Mouse (Mus musculus): Measurements from ENCODE around the gene Gm11555. TPM values are rescaled to one million over a fixed set of nuclear protein-coding genes. Genes with fewer than 3 reads are reported as not detected.
"Not testable (repeated sequence)": the region's sequence is repeated elsewhere in the genome, so short reads cannot be mapped to it uniquely, and the experiment has no call there.

Gm11555 gene
- polyA plus RNA-seq, 1 experiment from 2014 or later = not detected

GRCm38 (mm10) chr11:99640926-99641325 is 9.1 kb downstream of the Gm11555 start:
- ChIA-PET POLR2A (no interaction called here), CTCF (no interaction called here)
- H3K27me3 ChIP-seq = no peaks in the 10 kb centered on the region
- in situ Hi-C loops (cut with MboI; ENCODE audit: low pct_unique_long_range_greater_than_20kb) = no loop called here
- no peak for TF ChIP-seq CTCF (IDR thresholded peaks at IDR 0.05)
- DNase-seq (ENCODE audit: low read depth, low spot score) (no peak), ATAC-seq (no peak)

- CTCF ChIA-PET = interaction anchor here (0.9 kb wide), 1 partner anchor 15 kb away, joined by 3 read pairs; no protein-coding TSS in a partner anchor
- in situ Hi-C loops (cut with MboI; ENCODE audit: low pct_unique_long_range_greater_than_20kb) = no loop called here
- DNase-seq (ENCODE audit: low read depth, low spot score) = no peak
- ATAC-seq = no peak
- POLR2A ChIA-PET = no interaction called here
- no peak for TF ChIP-seq CTCF (IDR thresholded peaks at IDR 0.05)
- no peaks in the 10 kb centered on the region for H3K27me3 ChIP-seq
Observed at GRCm38 (mm10) chr11:99637086-99637485, 12.9 kb downstream of the Gm11555 start.

DNA sequence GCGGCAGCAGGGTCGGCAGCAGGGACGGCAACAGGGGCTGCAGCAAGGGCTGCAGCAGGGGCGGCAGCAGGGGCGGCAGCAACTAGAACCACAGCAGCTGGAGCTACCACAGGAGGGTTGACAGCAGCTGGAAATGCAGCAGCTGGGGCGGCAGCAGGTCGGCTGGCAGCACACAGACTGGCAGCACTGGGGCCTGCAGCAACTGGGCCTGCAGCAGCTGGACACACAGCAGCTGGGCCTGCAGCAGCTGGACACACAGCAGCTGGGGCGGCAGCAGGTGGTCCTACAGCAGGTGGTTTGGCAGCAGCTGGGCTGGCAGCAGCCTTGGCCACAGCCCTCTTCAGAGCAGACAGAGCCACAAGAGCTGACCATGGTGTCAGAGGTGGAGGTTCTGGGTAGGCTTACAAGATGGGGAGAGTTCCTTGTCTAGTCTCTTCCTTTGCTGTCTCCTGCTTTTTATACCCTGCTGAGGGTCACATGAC is 15.3 kb downstream of the Gm11555 start, which contains the start of gene Krtap4-2:
Gene Krtap4-2 (minus strand): TSS at position 432 of the 482 bp plus-strand sequence.
- ATAC-seq = no peak
- CTCF ChIA-PET = no interaction called here
- DNase-seq (ENCODE audit: low read depth, low spot score) = no peak
- POLR2A ChIA-PET = no interaction called here
- in situ Hi-C loops (cut with MboI; ENCODE audit: low pct_unique_long_range_greater_than_20kb) = no loop called here
- no peak for TF ChIP-seq CTCF (IDR thresholded peaks at IDR 0.05)
- no peaks in the 10 kb centered on the region for H3K27me3 ChIP-seq

DNA sequence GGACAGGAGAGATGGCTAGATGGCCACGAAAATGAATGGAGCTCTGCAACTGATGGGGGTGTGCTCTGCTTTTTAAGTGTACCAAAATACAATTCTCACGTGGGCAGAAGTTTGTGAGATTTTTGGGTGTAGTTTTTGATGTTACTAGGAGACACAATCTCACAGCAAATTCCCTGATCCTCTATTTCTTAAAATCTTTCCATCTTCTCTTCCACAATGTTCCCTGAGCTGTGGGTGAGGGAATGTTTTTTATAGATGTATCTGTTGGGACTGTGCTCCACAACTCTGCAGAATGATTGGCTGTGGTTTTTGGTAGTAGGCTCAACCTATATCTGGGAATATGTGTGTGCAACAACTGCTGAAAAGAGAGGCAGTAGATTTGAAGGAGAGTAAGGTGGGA is 16.7 kb downstream of the Gm11555 start:
- CTCF ChIA-PET = no interaction called here

DNA sequence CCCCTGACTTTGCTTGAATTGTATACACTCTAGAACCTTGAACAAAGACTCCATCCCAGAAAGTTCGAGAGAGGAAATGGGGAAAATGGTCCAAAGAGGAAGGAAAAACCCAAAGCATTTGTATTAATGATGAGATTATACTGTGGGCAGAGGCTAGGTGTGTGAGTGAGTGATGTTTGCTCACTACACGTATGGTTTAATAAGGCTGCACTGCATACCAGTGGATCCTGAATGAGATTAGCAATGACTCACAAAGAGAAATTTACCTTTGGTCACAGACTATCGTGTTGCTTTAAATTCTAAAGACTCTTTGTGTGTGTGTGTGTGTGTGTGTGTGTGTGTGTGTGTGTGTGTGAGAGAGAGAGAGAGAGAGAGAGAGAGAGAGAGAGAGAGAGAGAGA is 19.1 kb downstream of the Gm11555 start:
- in situ Hi-C loops (cut with MboI; ENCODE audit: low pct_unique_long_range_greater_than_20kb) = no loop called here
- TF ChIP-seq CTCF (IDR thresholded peaks at IDR 0.05) = no peak
- no peak for ATAC-seq
- no peaks in the 10 kb centered on the region for H3K27me3 ChIP-seq
- DNase-seq (ENCODE audit: low read depth, low spot score) = no peak
- POLR2A ChIA-PET = no interaction called here
- CTCF ChIA-PET = no interaction called here

More for the DNA sequence above, 16.7 kb downstream of the Gm11555 start:
- POLR2A ChIA-PET = interaction anchor here (1.1 kb wide), 1 partner anchor 27 kb away, joined by 4 read pairs; no protein-coding TSS in a partner anchor
- ATAC-seq = no peak
- H3K27me3 ChIP-seq = no peaks in the 10 kb centered on the region
- DNase-seq (ENCODE audit: low read depth, low spot score) = no peak
- no peak for TF ChIP-seq CTCF (IDR thresholded peaks at IDR 0.05)
- in situ Hi-C loops (cut with MboI; ENCODE audit: low pct_unique_long_range_greater_than_20kb) = no loop called here

DNA sequence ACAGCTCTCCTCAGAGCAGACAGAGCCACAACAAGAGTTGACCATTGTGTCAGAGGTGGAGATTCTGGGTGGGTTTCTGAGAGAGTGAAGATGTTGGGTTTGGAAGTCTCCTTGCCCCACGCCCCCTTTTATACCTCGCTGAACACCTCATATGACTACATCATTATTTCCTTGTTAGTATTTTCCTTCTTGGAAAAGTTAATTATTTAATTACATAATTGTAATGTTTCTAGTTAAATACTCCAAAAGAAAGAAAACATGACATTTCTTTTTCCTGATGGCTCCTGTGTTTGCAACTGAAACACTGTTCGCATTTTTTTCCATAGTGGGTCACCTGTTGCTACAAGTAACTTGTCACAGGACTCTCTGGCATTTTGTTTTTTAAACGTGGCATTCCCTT is 21.9 kb downstream of the Gm11555 start, which contains the start of gene Krtap4-1:
Gene Krtap4-1 (minus strand): TSS at position 101 of the 400 bp plus-strand sequence.
- DNase-seq (ENCODE audit: low read depth, low spot score) (no peak), ATAC-seq (no peak)
- TF ChIP-seq CTCF (IDR thresholded peaks at IDR 0.05) = no peak
- no peaks in the 10 kb centered on the region for H3K27me3 ChIP-seq
- POLR2A ChIA-PET = no interaction called here
- in situ Hi-C loops (cut with MboI; ENCODE audit: low pct_unique_long_range_greater_than_20kb) = no loop called here
- CTCF ChIA-PET = no interaction called here

- H3K27me3 ChIP-seq = no peaks in the 10 kb centered on the region
- in situ Hi-C loops (cut with MboI; ENCODE audit: low pct_unique_long_range_greater_than_20kb) = no loop called here
- TF ChIP-seq CTCF (IDR thresholded peaks at IDR 0.05) = no peak
- ATAC-seq (peak; percentile 17), DNase-seq (ENCODE audit: low read depth, low spot score) (no peak)
- POLR2A ChIA-PET = no interaction called here
- CTCF ChIA-PET = interaction anchor here (1.0 kb wide), 1 partner anchor 41 kb away, joined by 3 read pairs; no protein-coding TSS in a partner anchor
Observed at GRCm38 (mm10) chr11:99620335-99620734, 29.7 kb downstream of the Gm11555 start, which contains the start of gene Gm11562. TSS of gene Gm11562 (minus strand) at chr11:99620435.

DNA sequence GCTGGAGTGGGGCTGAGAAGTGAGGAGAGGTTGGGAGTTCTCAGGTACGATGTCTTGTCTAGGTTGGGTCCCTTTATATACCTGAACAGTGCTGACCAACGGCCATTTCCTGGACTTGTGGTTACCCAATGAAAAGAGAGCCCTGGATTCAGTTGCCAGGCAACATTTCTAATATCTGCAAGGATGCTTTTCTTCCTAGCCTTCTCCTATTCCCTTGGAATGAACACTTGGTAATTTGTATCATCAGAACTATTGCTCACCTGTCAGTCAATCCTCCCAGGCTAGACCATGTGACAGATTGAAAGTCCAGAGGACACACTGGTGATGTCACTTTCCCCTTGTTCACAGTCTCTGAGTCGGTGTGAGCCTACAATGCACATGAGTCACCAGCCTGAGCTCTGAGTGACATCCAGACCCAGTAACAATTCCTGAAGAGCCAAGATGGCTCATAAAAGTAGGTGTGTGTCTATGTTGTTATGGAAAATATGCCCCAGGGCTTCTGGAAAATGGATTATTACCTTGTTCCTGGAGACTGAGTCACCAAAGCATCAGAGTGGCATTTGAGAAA is 35.2 kb downstream of the Gm11555 start, which contains the start of gene Krtap2-4:
Gene Krtap2-4 (minus strand): TSS at position 51 of the 568 bp plus-strand sequence.
- no peak for TF ChIP-seq CTCF (IDR thresholded peaks at IDR 0.05)
- ChIA-PET CTCF (no interaction called here), POLR2A (no interaction called here)
- in situ Hi-C loops (cut with MboI; ENCODE audit: low pct_unique_long_range_greater_than_20kb) = no loop called here
- no peaks in the 10 kb centered on the region for H3K27me3 ChIP-seq
- DNase-seq (ENCODE audit: low read depth, low spot score) (no peak), ATAC-seq (no peak)

- CTCF ChIA-PET; ATAC-seq; DNase-seq (ENCODE audit: low read depth, low spot score); H3K27me3 ChIP-seq; POLR2A ChIA-PET; in situ Hi-C loops (cut with MboI; ENCODE audit: low pct_unique_long_range_greater_than_20kb): not testable (repeated sequence)
Observed at GRCm38 (mm10) chr11:99610089-99610488, 39.9 kb downstream of the Gm11555 start, which contains the start of gene Gm11937. TSS of gene Gm11937 (minus strand) at chr11:99610189.

GRCm38 (mm10) chr11:99609126-99609525 is 40.9 kb downstream of the Gm11555 start:
- DNase-seq (ENCODE audit: low read depth, low spot score) (no peak), ATAC-seq (no peak)
- in situ Hi-C loops (cut with MboI; ENCODE audit: low pct_unique_long_range_greater_than_20kb) = no loop called here
- ChIA-PET POLR2A (no interaction called here), CTCF (no interaction called here)
- TF ChIP-seq CTCF (IDR thresholded peaks at IDR 0.05) = no peak
- H3K27me3 ChIP-seq = no peaks in the 10 kb centered on the region

DNA sequence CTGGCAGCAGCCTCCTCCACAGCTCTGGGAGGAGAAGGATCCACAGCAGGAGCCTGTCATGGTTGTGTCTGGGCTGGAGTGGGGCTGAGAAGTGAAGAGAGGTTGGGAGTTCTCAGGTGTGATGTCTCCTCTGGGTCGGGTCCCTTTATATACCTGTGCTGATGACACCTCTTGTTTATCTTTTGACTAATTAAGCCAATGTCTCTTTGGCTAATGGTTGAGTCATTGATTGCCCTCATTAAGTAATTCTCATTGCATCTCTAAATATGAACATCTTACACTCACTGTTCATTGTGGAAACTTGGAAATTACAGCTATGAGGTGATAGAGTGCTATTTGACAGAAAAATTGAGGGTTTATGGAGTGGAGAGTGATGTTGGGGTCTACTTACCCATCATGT is 46.8 kb downstream of the Gm11555 start, which contains the start of gene Gm11938:
Gene Gm11938 (minus strand): TSS at position 101 of the 400 bp plus-strand sequence.
- in situ Hi-C loops (cut with MboI; ENCODE audit: low pct_unique_long_range_greater_than_20kb); DNase-seq (ENCODE audit: low read depth, low spot score); ATAC-seq; POLR2A ChIA-PET; H3K27me3 ChIP-seq; CTCF ChIA-PET: not testable (repeated sequence)

Other genes starting within 250 kb of the Gm11555 start
- gene Krt12, start 228.0 kb downstream of the Gm11555 start, polyA plus RNA-seq (2021) = not detected
- gene Krt20, start 212.1 kb downstream of the Gm11555 start, polyA plus RNA-seq (2021) = not detected
- gene Krt23, start 157.1 kb downstream of the Gm11555 start, polyA plus RNA-seq (2021) = 0.09 TPM
- 0.08 TPM for gene Krt39, start 128.9 kb downstream of the Gm11555 start, polyA plus RNA-seq (2021)
- gene Krt40, start 107.1 kb downstream of the Gm11555 start, polyA plus RNA-seq (2021) = not detected
- not detected for gene Krtap3-3, start 99.4 kb downstream of the Gm11555 start, polyA plus RNA-seq (2021)
- not detected for gene Krtap3-2, start 93.4 kb downstream of the Gm11555 start, polyA plus RNA-seq (2021)
- gene Gm11939, start 90.8 kb downstream of the Gm11555 start, polyA plus RNA-seq (2021) = not detected
- not detected for gene Krtap3-1, start 83.6 kb downstream of the Gm11555 start, polyA plus RNA-seq (2021)
- not detected for gene Krtap1-5, start 69.2 kb downstream of the Gm11555 start, polyA plus RNA-seq (2021)
- not detected for gene Krtap1-4, start 66.6 kb downstream of the Gm11555 start, polyA plus RNA-seq (2021)
- not detected for gene Krtap1-3, start 58.9 kb downstream of the Gm11555 start, polyA plus RNA-seq (2021)
- gene Krtap9-3, start 52.1 kb downstream of the Gm11555 start, polyA plus RNA-seq (2021) = not detected
- gene Gm11938, start 46.9 kb downstream of the Gm11555 start, polyA plus RNA-seq (2021) = not detected
- not detected for gene Gm11937, start 40.0 kb downstream of the Gm11555 start, polyA plus RNA-seq (2021)
- not detected for gene Krtap2-4, start 35.4 kb downstream of the Gm11555 start, polyA plus RNA-seq (2021)
- gene Gm11562, start 29.8 kb downstream of the Gm11555 start, polyA plus RNA-seq (2021) = not detected
- not detected for gene Krtap4-1, start 22.0 kb downstream of the Gm11555 start, polyA plus RNA-seq (2021)
- not detected for gene Krtap4-2, start 15.2 kb downstream of the Gm11555 start, polyA plus RNA-seq (2021)
- gene Krtap4-7, start 6.1 kb downstream of the Gm11555 start, polyA plus RNA-seq (2021) = not detected
- not detected for gene Gm11563, start 8.7 kb upstream of the Gm11555 start, polyA plus RNA-seq (2021)
- not detected for gene Krtap4-6, start 15.7 kb upstream of the Gm11555 start, polyA plus RNA-seq (2021)
- not detected for gene Gm14190, start 40.5 kb upstream of the Gm11555 start, polyA plus RNA-seq (2021)
- gene Gm14180, start 84.1 kb upstream of the Gm11555 start, polyA plus RNA-seq (2021) = not detected
- not detected for gene Gm11595, start 122.7 kb upstream of the Gm11555 start, polyA plus RNA-seq (2021)
- gene Krtap4-8, start 130.5 kb upstream of the Gm11555 start, polyA plus RNA-seq (2021) = 0.06 TPM
- not detected for gene Krtap4-9, start 135.0 kb upstream of the Gm11555 start, polyA plus RNA-seq (2021)
- not detected for gene Gm11596, start 143.2 kb upstream of the Gm11555 start, polyA plus RNA-seq (2021)
- not detected for gene Gm11569, start 148.7 kb upstream of the Gm11555 start, polyA plus RNA-seq (2021)
- gene Gm11554, start 154.2 kb upstream of the Gm11555 start, polyA plus RNA-seq (2021) = not detected
- gene Krtap4-13, start 159.7 kb upstream of the Gm11555 start, polyA plus RNA-seq (2021) = not detected
- not detected for gene Gm11564, start 165.4 kb upstream of the Gm11555 start, polyA plus RNA-seq (2021)
- not detected for gene 2300003K06Rik, start 187.8 kb upstream of the Gm11555 start, polyA plus RNA-seq (2021)
- gene Krtap4-16, start 201.4 kb upstream of the Gm11555 start, polyA plus RNA-seq (2021) = not detected
- not detected for gene Gm11568, start 207.7 kb upstream of the Gm11555 start, polyA plus RNA-seq (2021)
- not detected for gene Gm11559, start 214.2 kb upstream of the Gm11555 start, polyA plus RNA-seq (2021)
- gene Krtap9-1, start 223.2 kb upstream of the Gm11555 start, polyA plus RNA-seq (2021) = not detected
- gene Gm11567, start 229.0 kb upstream of the Gm11555 start, polyA plus RNA-seq (2021) = not detected